10 mouse cellular contexts compared by ENCODE assay signal in the genomic region with DNA sequence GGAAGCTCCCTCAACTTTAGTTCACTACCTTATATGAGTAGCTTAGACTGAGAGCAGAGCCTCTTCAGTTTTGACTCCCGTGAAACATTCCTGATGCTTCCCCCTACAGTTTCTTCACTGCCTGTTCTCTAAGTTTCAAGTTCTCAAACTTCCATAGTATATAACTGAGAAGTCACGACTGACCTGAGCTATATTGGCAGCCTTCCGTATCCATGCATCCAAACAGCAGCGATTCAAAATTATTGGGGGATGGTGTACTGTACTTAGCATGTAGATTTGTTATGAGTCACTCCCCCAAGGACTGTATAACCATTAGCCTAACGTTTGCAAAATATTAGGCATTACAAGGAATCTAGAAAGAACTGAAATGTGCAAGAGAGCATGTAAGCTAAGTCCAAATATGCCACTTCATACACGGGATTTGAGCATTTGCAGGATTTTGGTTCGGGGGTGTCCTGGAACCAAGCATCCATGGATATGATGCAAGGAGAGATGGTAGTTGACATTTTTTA. TPM values are rescaled to one million over a fixed set of nuclear protein-coding genes. Genes with fewer than 3 reads are reported as not detected.
DNase-seq lines count a peak whose midpoint lies in the region; ATAC-seq and TF ChIP-seq lines count a peak whose summit lies in the region.
"Had no signal": no experiment of that assay in that cellular context is flagged by ENCODE, and none has a peak within 500 bp of the region (broad histone marks: within the 10 kb centered on the region; RNA-seq: fewer than 3 reads in every experiment).

No protein-coding gene starts in this region.

- ATAC-seq in heart, postnatal 0 days (ENCODE audit: insufficient read depth, low read depth) = no peak
- ATAC-seq in forebrain, embryonic 16.5 days = no peak
- ATAC-seq in midbrain, embryonic 11.5 days (ENCODE audit: low FRiP score) = no peak

- peak overlapping the region; percentile 84; the same call in 1 of the 2 replicates for H3K9ac ChIP-seq in heart, postnatal 0 days (replicated peaks; ENCODE audit: low read depth, low read length)
- H3K9ac ChIP-seq in forebrain, embryonic 16.5 days (replicated peaks; ENCODE audit: low read depth, low read length) = no peak overlapping the region
- no peak overlapping the region for H3K9ac ChIP-seq in midbrain, embryonic 11.5 days (ENCODE audit: low read length)

- TF ChIP-seq CTCF in heart, postnatal 0 days (IDR thresholded peaks at IDR 0.05; ENCODE audit: low read depth) = no peak

- no peak overlapping the region for H3K27ac ChIP-seq in heart, postnatal 0 days (ENCODE audit: low read depth)
- no peak overlapping the region for H3K27ac ChIP-seq in forebrain, embryonic 16.5 days (ENCODE audit: low read length)
- H3K27ac ChIP-seq in midbrain, embryonic 11.5 days (ENCODE audit: low read depth, low read length) = no peak overlapping the region

- no peak overlapping the region for H3K4me3 ChIP-seq in heart, postnatal 0 days (ENCODE audit: low read depth, low read length)
- H3K4me3 ChIP-seq in forebrain, embryonic 16.5 days (replicated peaks; ENCODE audit: low read length) = no peak overlapping the region
- H3K4me3 ChIP-seq in midbrain, embryonic 11.5 days (ENCODE audit: low read depth, low read length) = no peak overlapping the region

- H3K4me2 ChIP-seq in heart, postnatal 0 days (ENCODE audit: low read depth, low read length) = peak overlapping the region; percentile 86
- H3K4me2 ChIP-seq in forebrain, embryonic 16.5 days (ENCODE audit: low read length) = peak overlapping the region; percentile 68
- peak overlapping the region; percentile 65 for H3K4me2 ChIP-seq in midbrain, embryonic 11.5 days

- WGBS in heart, postnatal 0 days = 63% methylated on average over 7 of the region's 7 CpGs
- 71% methylated on average over 7 of the region's 7 CpGs for WGBS in forebrain, embryonic 16.5 days
- WGBS in midbrain, embryonic 11.5 days = 71% methylated on average over 7 of the region's 7 CpGs

- no peaks in the 10 kb centered on the region for H3K36me3 ChIP-seq in heart, postnatal 0 days (replicated peaks; ENCODE audit: control insufficient read depth, insufficient read depth, low read length)
- H3K36me3 ChIP-seq in forebrain, embryonic 16.5 days (ENCODE audit: control insufficient read depth, insufficient read depth) = no peaks in the 10 kb centered on the region
- H3K36me3 ChIP-seq in midbrain, embryonic 11.5 days (ENCODE audit: control insufficient read depth, insufficient read depth, low read length) = no peaks in the 10 kb centered on the region

- intact Hi-C loops in heart, postnatal 25 days (cut with DNase I) = loop anchor here (5.0 kb wide), 2 partner anchors 56 to 186 kb away; no protein-coding TSS in a partner anchor

- DNase-seq in heart, postnatal 0 days (ENCODE audit: low spot score) = no peak
- no peak for DNase-seq in heart, postnatal 25 days (ENCODE audit: low spot score)
- peak; percentile 9 for DNase-seq in MN1 (ENCODE audit: low spot score)
- no peak for DNase-seq in midbrain, embryonic 11.5 days (ENCODE audit: low spot score, missing footprints)
- no peak for DNase-seq in thymus, postnatal 25 days
- DNase-seq in natural killer cell, adult 2 months (ENCODE audit: low spot score in 2 of 2) = no peak
- no peak for DNase-seq in gastrocnemius, adult 18-20 months (ENCODE audit: low spot score)
- DNase-seq: adrenal gland, postnatal 25 days; thymus, adult 2 months had no signal

- TF ChIP-seq EP300 in heart, postnatal 0 days (IDR thresholded peaks at IDR 0.05; ENCODE audit: low read depth) = no peak

- no peaks in the 10 kb centered on the region for H3K9me3 ChIP-seq in heart, postnatal 0 days (replicated peaks; ENCODE audit: control insufficient read depth, low read length)
- no peaks in the 10 kb centered on the region for H3K9me3 ChIP-seq in forebrain, embryonic 16.5 days (ENCODE audit: control insufficient read depth, low read length)
- no peaks in the 10 kb centered on the region for H3K9me3 ChIP-seq in midbrain, embryonic 11.5 days (ENCODE audit: control insufficient read depth, low read length)

- H3K4me1 ChIP-seq in heart, postnatal 0 days (ENCODE audit: control insufficient read depth, insufficient read depth) = peaks cover 5% of the 10 kb centered on the region
- H3K4me1 ChIP-seq in forebrain, embryonic 16.5 days (replicated peaks; ENCODE audit: control insufficient read depth, insufficient read depth, low read length) = peaks cover 15% of the 10 kb centered on the region
- H3K4me1 ChIP-seq in midbrain, embryonic 11.5 days (ENCODE audit: control insufficient read depth, insufficient read depth, low read length) = peaks cover 8% of the 10 kb centered on the region; the same call in 1 of the 2 replicates

- no peaks in the 10 kb centered on the region for H3K27me3 ChIP-seq in heart, postnatal 0 days (ENCODE audit: control insufficient read depth, insufficient read depth, low read length)
- H3K27me3 ChIP-seq in forebrain, embryonic 16.5 days (replicated peaks; ENCODE audit: control insufficient read depth, insufficient read depth, low read length) = no peaks in the 10 kb centered on the region
- H3K27me3 ChIP-seq in midbrain, embryonic 11.5 days (ENCODE audit: control insufficient read depth, insufficient read depth, low read length) = no peaks in the 10 kb centered on the region

RNA-seq across cellular contexts. Expression of a gene that starts 2.0 kb away (rescaled TPM):
- 15.2 and 21.6 TPM in 2 replicates for total RNA-seq in heart, postnatal 0 days (2014; rRNA removed; ENCODE audit: low replicate concordance)
- 8.3 and 8.6 TPM in 2 replicates for polyA plus RNA-seq in heart, postnatal 0 days (2015; fragmentation: Nextera tagmentation; extraction: Ambion mirVana)
- total RNA-seq in heart, postnatal 25 days (2021) = 10 to 100 TPM; 12.9 to 14.0 TPM
- polyA plus RNA-seq in forebrain, embryonic 16.5 days (2015; fragmentation: Nextera tagmentation; extraction: Ambion mirVana) = 19.9 and 21.5 TPM in 2 replicates
- polyA plus RNA-seq in midbrain, embryonic 11.5 days (2014; fragmentation: Nextera tagmentation; extraction: Ambion mirVana) = 19.7 TPM in 2 replicates
- 1 to 10 TPM; 2.2 to 3.4 TPM for total RNA-seq in gastrocnemius, adult 18-20 months (2021)
